ENCODE assay signal across 9 mouse cellular contexts in genomic region chr15:102003516-102003915, GRCm38 (mm10). TPM values are rescaled to one million over a fixed set of nuclear protein-coding genes. Genes with fewer than 3 reads are reported as not detected.
DNase-seq lines count a peak whose midpoint lies in the region; ATAC-seq and TF ChIP-seq lines count a peak whose summit lies in the region.
"Had no signal": no experiment of that assay in that cellular context is flagged by ENCODE, and none has a peak within 500 bp of the region (broad histone marks: within the 10 kb centered on the region; RNA-seq: fewer than 3 reads in every experiment).

No protein-coding gene starts in this region.

- H3K4me1 ChIP-seq in liver, adult 2 months (ENCODE audit: control insufficient read depth, insufficient read depth, low read length): peaks cover 4% of the 10 kb centered on the region; the same call in 1 of the 2 replicates
- no peaks in the 10 kb centered on the region for H3K4me1 ChIP-seq in forebrain, postnatal 0 days (ENCODE audit: insufficient read depth)
- H3K4me1 ChIP-seq in liver, embryonic 14.5 days (replicated peaks; ENCODE audit: control insufficient read depth in 2 of 2, insufficient read depth in 2 of 2, low read length in 1 of 2): no peaks in the 10 kb centered on the region
- H3K4me1 ChIP-seq in stomach, embryonic 15.5 days: peaks cover 40% of the 10 kb centered on the region

- no peak for TF ChIP-seq POLR2A in liver, adult 2 months (IDR thresholded peaks at IDR 0.05; ENCODE audit: extremely low read depth, insufficient read depth, low read length)

- H3K9me3 ChIP-seq in forebrain, postnatal 0 days (ENCODE audit: low read length): no peaks in the 10 kb centered on the region
- no peaks in the 10 kb centered on the region for H3K9me3 ChIP-seq in liver, embryonic 14.5 days (ENCODE audit: control insufficient read depth, low read length)
- H3K9me3 ChIP-seq in stomach, embryonic 15.5 days: no peaks in the 10 kb centered on the region

- DNase-seq in liver, adult 2 months (ENCODE audit: extremely low read depth, low read depth, low spot score): no peak
- DNase-seq in liver: no peak
- DNase-seq in forebrain, postnatal 0 days: no peak
- DNase-seq in liver, embryonic 14.5 days (ENCODE audit: low read depth in 3 of 3, low spot score in 3 of 3): no peak
- DNase-seq in natural killer cell, adult 2 months (ENCODE audit: low spot score in 2 of 2): no peak
- DNase-seq in urinary bladder, adult 2 months (ENCODE audit: low spot score): no peak
- DNase-seq in MN1 (ENCODE audit: low spot score): no peak
- DNase-seq: cerebellum, adult 9-10 months had no signal

- TF ChIP-seq CTCF in liver, adult 2 months (IDR thresholded peaks at IDR 0.05; ENCODE audit: low read depth, low read length): no peak
- no peak for TF ChIP-seq CTCF in forebrain, postnatal 0 days (IDR thresholded peaks at IDR 0.05; ENCODE audit: low read depth)
- TF ChIP-seq CTCF in liver, embryonic 14.5 days (IDR thresholded peaks at IDR 0.05; ENCODE audit: low read depth): no peak

- no peak for TF ChIP-seq EP300 in liver, embryonic 14.5 days (IDR thresholded peaks at IDR 0.05; ENCODE audit: low read depth)

- peak overlapping the region; percentile 72 for H3K27ac ChIP-seq in liver, adult 2 months (replicated peaks; ENCODE audit: insufficient read depth, low read depth, low read length)
- H3K27ac ChIP-seq in forebrain, postnatal 0 days (ENCODE audit: low read depth, low read length): no peak overlapping the region
- no peak overlapping the region for H3K27ac ChIP-seq in liver, embryonic 14.5 days
- peak overlapping the region; percentile 76 for H3K27ac ChIP-seq in stomach, embryonic 15.5 days

- peak overlapping the region; percentile 78 for H3K4me3 ChIP-seq in liver, adult 2 months (ENCODE audit: insufficient read depth, low read depth, low read length)
- H3K4me3 ChIP-seq in forebrain, postnatal 0 days (ENCODE audit: low read depth, low read length): 0 out of 2 replicates have a peak overlapping the region, but pooled peaks have one; percentile 19
- H3K4me3 ChIP-seq in liver, embryonic 14.5 days (ENCODE audit: insufficient read depth in 1 of 2, low read depth in 2 of 2, low read length in 2 of 2): peak overlapping the region; percentile 40 to 41
- peak overlapping the region; percentile 43 for H3K4me3 ChIP-seq in stomach, embryonic 15.5 days (replicated peaks)

- no peak for ATAC-seq in forebrain, postnatal 0 days
- ATAC-seq in liver, embryonic 14.5 days (ENCODE audit: insufficient read depth): no peak
- no peak for ATAC-seq in stomach, embryonic 15.5 days (ENCODE audit: insufficient read depth, low FRiP score, low read depth)

- H3K36me3 ChIP-seq in liver, adult 2 months (ENCODE audit: control insufficient read depth, insufficient read depth, low read length): peaks cover 13% of the 10 kb centered on the region
- H3K36me3 ChIP-seq in forebrain, postnatal 0 days (ENCODE audit: insufficient read depth): no peaks in the 10 kb centered on the region
- H3K36me3 ChIP-seq in liver, embryonic 14.5 days (replicated peaks; ENCODE audit: control insufficient read depth, insufficient read depth, low read depth): no peaks in the 10 kb centered on the region
- H3K36me3 ChIP-seq in stomach, embryonic 15.5 days: peaks cover 7% of the 10 kb centered on the region; the same call in 1 of the 2 replicates

- no peaks in the 10 kb centered on the region for H3K79me2 ChIP-seq in liver, adult 2 months (ENCODE audit: control insufficient read depth, insufficient read depth, low read length)

- H3K27me3 ChIP-seq in liver, adult 2 months (ENCODE audit: control insufficient read depth, insufficient read depth, low read length): no peaks in the 10 kb centered on the region
- H3K27me3 ChIP-seq in forebrain, postnatal 0 days (ENCODE audit: insufficient read depth, low read length): peaks cover 26% of the 10 kb centered on the region
- peaks cover 29% of the 10 kb centered on the region for H3K27me3 ChIP-seq in liver, embryonic 14.5 days (ENCODE audit: control insufficient read depth, insufficient read depth, low read length)
- 0 out of 2 replicates have a peak, but pooled peaks cover 14% of the 10 kb centered on the region for H3K27me3 ChIP-seq in stomach, embryonic 15.5 days (replicated peaks)

- peak overlapping the region; percentile 60 for H3K9ac ChIP-seq in liver, adult 2 months (ENCODE audit: low read depth, low read length)
- no peak overlapping the region for H3K9ac ChIP-seq in forebrain, postnatal 0 days
- H3K9ac ChIP-seq in liver, embryonic 14.5 days (replicated peaks): no peak overlapping the region; the same call in 1 of the 2 replicates
- H3K9ac ChIP-seq in stomach, embryonic 15.5 days: peak overlapping the region; percentile 39

- no peak overlapping the region for H3K4me2 ChIP-seq in forebrain, postnatal 0 days (ENCODE audit: low read depth)
- peak overlapping the region; percentile 49 for H3K4me2 ChIP-seq in liver, embryonic 14.5 days (ENCODE audit: low read depth)
- peak overlapping the region; percentile 52 for H3K4me2 ChIP-seq in stomach, embryonic 15.5 days

- WGBS in liver, adult 2 months: 14% methylated on average over 12 of the region's 12 CpGs
- WGBS in forebrain, postnatal 0 days: 26% methylated on average over 12 of the region's 12 CpGs
- WGBS in liver, embryonic 14.5 days (ENCODE audit: insufficient replicate concordance): 25% methylated on average over 12 of the region's 12 CpGs
- 23% methylated on average over 12 of the region's 12 CpGs for WGBS in stomach, embryonic 15.5 days

RNA-seq across cellular contexts. Expression of gene Krt8, which starts 0.8 kb away (rescaled TPM):
- total RNA-seq in liver, adult 2 months (2014; rRNA removed): 240 and 251 TPM in 2 replicates
- polyA plus RNA-seq in liver, adult 2 months (2012; rRNA removed): 155 and 168 TPM in 2 replicates
- 1.5 and 2.2 TPM in 2 replicates for total RNA-seq in forebrain, postnatal 0 days (2014; rRNA removed)
- polyA plus RNA-seq in forebrain, postnatal 0 days (2015; fragmentation: Nextera tagmentation; extraction: Ambion mirVana): 3.1 and 3.9 TPM in 2 replicates
- 37.8 and 40.5 TPM in 2 replicates for polyA plus RNA-seq in liver, embryonic 14.5 days (2012; rRNA removed)
- polyA plus RNA-seq in liver, embryonic 14.5 days (2014; fragmentation: Nextera tagmentation; extraction: Ambion mirVana): 98.1 and 102 TPM in 2 replicates
- 916 and 929 TPM in 2 replicates for polyA plus RNA-seq in stomach, embryonic 15.5 days (2015; fragmentation: Nextera tagmentation; extraction: Ambion mirVana)
- polyA plus RNA-seq in urinary bladder, adult 2 months (2012; rRNA removed): 382 and 417 TPM in 2 replicates

RNA-seq across cellular contexts. Expression of gene Krt18, which starts 24.5 kb away (rescaled TPM):
- total RNA-seq in liver, adult 2 months (2014; rRNA removed): 255 and 258 TPM in 2 replicates
- 110 and 124 TPM in 2 replicates for polyA plus RNA-seq in liver, adult 2 months (2012; rRNA removed)
- total RNA-seq in forebrain, postnatal 0 days (2014; rRNA removed): 3.4 and 4.3 TPM in 2 replicates
- 7.0 and 9.5 TPM in 2 replicates for polyA plus RNA-seq in forebrain, postnatal 0 days (2015; fragmentation: Nextera tagmentation; extraction: Ambion mirVana)
- 25.8 and 31.5 TPM in 2 replicates for polyA plus RNA-seq in liver, embryonic 14.5 days (2012; rRNA removed)
- polyA plus RNA-seq in liver, embryonic 14.5 days (2014; fragmentation: Nextera tagmentation; extraction: Ambion mirVana): 86.9 and 87.6 TPM in 2 replicates
- 448 and 512 TPM in 2 replicates for polyA plus RNA-seq in stomach, embryonic 15.5 days (2015; fragmentation: Nextera tagmentation; extraction: Ambion mirVana)
- 642 and 655 TPM in 2 replicates for polyA plus RNA-seq in urinary bladder, adult 2 months (2012; rRNA removed)

RNA-seq across cellular contexts. Expression of gene Krt78, which starts 49.4 kb away (rescaled TPM):
- not detected in 2 replicates for total RNA-seq in liver, adult 2 months (2014; rRNA removed)
- not detected in 2 replicates for polyA plus RNA-seq in liver, adult 2 months (2012; rRNA removed)
- not detected in 2 replicates for total RNA-seq in forebrain, postnatal 0 days (2014; rRNA removed)
- not detected in 2 replicates for polyA plus RNA-seq in forebrain, postnatal 0 days (2015; fragmentation: Nextera tagmentation; extraction: Ambion mirVana)
- polyA plus RNA-seq in liver, embryonic 14.5 days (2012; rRNA removed): not detected in 2 replicates
- polyA plus RNA-seq in liver, embryonic 14.5 days (2014; fragmentation: Nextera tagmentation; extraction: Ambion mirVana): not detected in 2 replicates
- polyA plus RNA-seq in stomach, embryonic 15.5 days (2015; fragmentation: Nextera tagmentation; extraction: Ambion mirVana): 2.3 and 5.7 TPM in 2 replicates
- polyA plus RNA-seq in urinary bladder, adult 2 months (2012; rRNA removed): 2.1 and 3.0 TPM in 2 replicates

Comparison
In these comparisons a context has a peak if more than half of its experiments do, and no peak if none do; other contexts are left out.
1. H3K27ac ChIP-seq: peak in liver, adult 2 months (single experiment) and stomach, embryonic 15.5 days (single experiment); none in forebrain, postnatal 0 days (single experiment) and liver, embryonic 14.5 days (single experiment).
2. H3K9ac ChIP-seq: peak in liver, adult 2 months (single experiment) and stomach, embryonic 15.5 days (single experiment); none in forebrain, postnatal 0 days (single experiment) and liver, embryonic 14.5 days (single experiment).
3. H3K4me3 ChIP-seq: peak in every context shown above with its lines; median percentile 78 in liver, adult 2 months; 43 in stomach, embryonic 15.5 days; 40 in liver, embryonic 14.5 days; 19 in forebrain, postnatal 0 days.